In genomic region chr11:88717016-88717643, GRCm38 (mm10) we compare ENCODE assay signal across 8 mouse cellular contexts. TPM values are rescaled to one million over a fixed set of nuclear protein-coding genes. Genes with fewer than 3 reads are reported as not detected.
DNase-seq lines count a peak whose midpoint lies in the region; ATAC-seq and TF ChIP-seq lines count a peak whose summit lies in the region.

No protein-coding gene starts in this region.

- H3K79me2 ChIP-seq in MEL (ENCODE audit: control insufficient read depth, insufficient read depth, low read length, poor library complexity): peaks cover 14% of the 10 kb centered on the region

- no peaks in the 10 kb centered on the region for H3K27me3 ChIP-seq in heart, embryonic 12.5 days (replicated peaks)
- H3K27me3 ChIP-seq in MEL (ENCODE audit: control insufficient read depth in 1 of 2, insufficient read depth in 2 of 2, low read length in 2 of 2): no peaks in the 10 kb centered on the region
- no peaks in the 10 kb centered on the region for H3K27me3 ChIP-seq in hindbrain, embryonic 12.5 days
- no peaks in the 10 kb centered on the region for H3K27me3 ChIP-seq in midbrain, embryonic 11.5 days (ENCODE audit: control insufficient read depth, insufficient read depth, low read length)

- DNase-seq in heart, postnatal 4 days: no peak
- peak; percentile 63 for DNase-seq in MEL (ENCODE audit: low read depth, low spot score)
- no peak for DNase-seq in midbrain, embryonic 11.5 days (ENCODE audit: low spot score, missing footprints)
- DNase-seq in cerebellum, postnatal 4 days (ENCODE audit: low spot score in 2 of 2): no peak
- DNase-seq in right cerebral cortex, adult 2 months (ENCODE audit: low spot score in 2 of 2): no peak

- no peak for TF ChIP-seq EP300 in MEL (IDR thresholded peaks at IDR 0.05; ENCODE audit: low read depth in 1 of 2, low read length in 2 of 2)

- no peak for TF ChIP-seq POLR2A in MEL (IDR thresholded peaks at IDR 0.05; ENCODE audit: control insufficient read depth in 1 of 2, insufficient read depth in 1 of 2, low read depth in 1 of 2, low read length in 2 of 2, poor library complexity in 1 of 2)

- H3K27ac ChIP-seq in heart, embryonic 12.5 days (ENCODE audit: poor library complexity, severe bottlenecking): peak overlapping the region; percentile 98
- peak overlapping the region; percentile 50 for H3K27ac ChIP-seq in MEL (ENCODE audit: control insufficient read depth, low read depth, low read length)
- peak overlapping the region; percentile 93 for H3K27ac ChIP-seq in hindbrain, embryonic 12.5 days
- peak overlapping the region; percentile 92 for H3K27ac ChIP-seq in midbrain, embryonic 11.5 days (ENCODE audit: low read depth, low read length)

- peaks cover 51% of the 10 kb centered on the region for H3K4me1 ChIP-seq in heart, embryonic 12.5 days (replicated peaks)
- peaks cover 10 to 18% of the 10 kb centered on the region in 2 experiments for H3K4me1 ChIP-seq in MEL (ENCODE audit: control insufficient read depth in 1 of 2, insufficient read depth in 2 of 2, low read length in 2 of 2)
- peaks cover 54% of the 10 kb centered on the region for H3K4me1 ChIP-seq in hindbrain, embryonic 12.5 days
- peaks cover 50% of the 10 kb centered on the region for H3K4me1 ChIP-seq in midbrain, embryonic 11.5 days (ENCODE audit: control insufficient read depth, insufficient read depth, low read length)

- no peaks in the 10 kb centered on the region for H3K9me3 ChIP-seq in heart, embryonic 12.5 days (replicated peaks)
- no peaks in the 10 kb centered on the region for H3K9me3 ChIP-seq in MEL (replicated peaks; ENCODE audit: insufficient read depth, low read length)
- no peaks in the 10 kb centered on the region for H3K9me3 ChIP-seq in hindbrain, embryonic 12.5 days (replicated peaks)
- no peaks in the 10 kb centered on the region for H3K9me3 ChIP-seq in midbrain, embryonic 11.5 days (ENCODE audit: control insufficient read depth, low read length)

- peaks cover 14% of the 10 kb centered on the region for H3K36me3 ChIP-seq in heart, embryonic 12.5 days
- H3K36me3 ChIP-seq in MEL (ENCODE audit: control insufficient read depth in 1 of 2, insufficient read depth in 2 of 2, low read length in 2 of 2): peaks cover 2 to 22% of the 10 kb centered on the region in 2 experiments; a peak in 3 of 4 replicates
- H3K36me3 ChIP-seq in hindbrain, embryonic 12.5 days: peaks cover 5% of the 10 kb centered on the region
- peaks cover 2% of the 10 kb centered on the region; the same call in 1 of the 2 replicates for H3K36me3 ChIP-seq in midbrain, embryonic 11.5 days (ENCODE audit: control insufficient read depth, insufficient read depth, low read length)

- no peak for TF ChIP-seq CTCF in MEL (IDR thresholded peaks at IDR 0.05 in 2 of 3, conservative IDR thresholded peaks at IDR 0.05 in 1 of 3; ENCODE audit: control insufficient read depth in 1 of 3, insufficient read depth in 1 of 3, low read depth in 2 of 3, low read length in 3 of 3, poor library complexity in 1 of 3, severe bottlenecking in 1 of 3)

- WGBS in heart, embryonic 12.5 days: under 1% methylated on average over 19 of the region's 19 CpGs
- 0% methylated on average over 19 of the region's 19 CpGs for WGBS in hindbrain, embryonic 12.5 days
- WGBS in midbrain, embryonic 11.5 days: under 1% methylated on average over 19 of the region's 19 CpGs

- TF ChIP-seq RAD21 in MEL (IDR thresholded peaks at IDR 0.05; ENCODE audit: low read depth, low read length): no peak

- H3K4me2 ChIP-seq in heart, embryonic 12.5 days: peak overlapping the region; percentile 91
- H3K4me2 ChIP-seq in hindbrain, embryonic 12.5 days (replicated peaks): peak overlapping the region; percentile 76
- H3K4me2 ChIP-seq in midbrain, embryonic 11.5 days: peak overlapping the region; percentile 70

- H3K9ac ChIP-seq in heart, embryonic 12.5 days: peak overlapping the region; percentile 100
- peak overlapping the region; percentile 91 for H3K9ac ChIP-seq in MEL (ENCODE audit: control insufficient read depth, low read depth, low read length, poor library complexity, severe bottlenecking)
- H3K9ac ChIP-seq in hindbrain, embryonic 12.5 days: peak overlapping the region; percentile 99
- peak overlapping the region; percentile 100 for H3K9ac ChIP-seq in midbrain, embryonic 11.5 days (ENCODE audit: low read length)

- H3K4me3 ChIP-seq in heart, embryonic 12.5 days: peak overlapping the region; percentile 100
- peak overlapping the region; percentile 67 to 88 for H3K4me3 ChIP-seq in MEL (ENCODE audit: control insufficient read depth in 1 of 2, insufficient read depth in 1 of 2, low read depth in 2 of 2, low read length in 2 of 2)
- peak overlapping the region; percentile 94 for H3K4me3 ChIP-seq in hindbrain, embryonic 12.5 days
- H3K4me3 ChIP-seq in midbrain, embryonic 11.5 days (ENCODE audit: low read depth, low read length): peak overlapping the region; percentile 98

- ATAC-seq in heart, embryonic 12.5 days (ENCODE audit: insufficient number of reproducible peaks, low FRiP score): no peak
- ATAC-seq in hindbrain, embryonic 12.5 days (ENCODE audit: low FRiP score): no peak
- ATAC-seq in midbrain, embryonic 11.5 days (ENCODE audit: low FRiP score): no peak
- ATAC-seq in granulocyte monocyte progenitor cell, adult 5-6 weeks (replicated peaks; ENCODE audit: poor library complexity, severe bottlenecking): no peak

TF ChIP-seq in MEL, 35 proteins besides CTCF, POLR2A, EP300 and RAD21 (continues in another document):
- peak; percentile 35; the same call in 1 of the 2 replicates for TF ChIP-seq ZNF384 (IDR thresholded peaks at IDR 0.05; ENCODE audit: low read depth, low read length)
- no peak for TF ChIP-seq BHLHE40 (IDR thresholded peaks at IDR 0.05; ENCODE audit: borderline replicate concordance, low read depth, low read length)
- TF ChIP-seq MYC (IDR thresholded peaks at IDR 0.05; ENCODE audit: low read depth, low read length): peak; percentile 22; the same call in 1 of the 2 replicates
- no peak for TF ChIP-seq ZMIZ1 (IDR thresholded peaks at IDR 0.05; ENCODE audit: low read depth, low read length)
- TF ChIP-seq RCOR1 (IDR thresholded peaks at IDR 0.05; ENCODE audit: low read depth, low read length): no peak
- no peak for TF ChIP-seq ETS1 (IDR thresholded peaks at IDR 0.05; ENCODE audit: low read depth, low read length)
- no peak for TF ChIP-seq MYB (IDR thresholded peaks at IDR 0.05; ENCODE audit: low read depth, low read length)
- no peak for TF ChIP-seq MEF2A (IDR thresholded peaks at IDR 0.05; ENCODE audit: extremely low read depth, insufficient replicate concordance, low read depth, low read length, poor library complexity, severe bottlenecking)
- TF ChIP-seq ZC3H11A (IDR thresholded peaks at IDR 0.05; ENCODE audit: low read depth, low read length): no peak
- no peak for TF ChIP-seq USF1 (IDR thresholded peaks at IDR 0.05; ENCODE audit: low read depth, low read length)
- peak; percentile 53; the same call in 1 of the 2 replicates for TF ChIP-seq SIN3A (IDR thresholded peaks at IDR 0.05; ENCODE audit: low read length)
- TF ChIP-seq JUND (IDR thresholded peaks at IDR 0.05; ENCODE audit: low read depth, low read length): no peak
- no peak for TF ChIP-seq UBTF (IDR thresholded peaks at IDR 0.05; ENCODE audit: borderline replicate concordance, insufficient read depth, low read depth, low read length)
- no peak for TF ChIP-seq SMC3 (IDR thresholded peaks at IDR 0.05; ENCODE audit: low read depth, low read length)
- no peak for TF ChIP-seq ELF1 (IDR thresholded peaks at IDR 0.05; ENCODE audit: low read depth, low read length)
- no peak for TF ChIP-seq POLR2AphosphoS2 (IDR thresholded peaks at IDR 0.05; ENCODE audit: low read length)
- no peak for TF ChIP-seq TCF12 (IDR thresholded peaks at IDR 0.05; ENCODE audit: low read depth, low read length)
- TF ChIP-seq GABPA (IDR thresholded peaks at IDR 0.05; ENCODE audit: low read depth, low read length): no peak
- TF ChIP-seq E2F4 (IDR thresholded peaks at IDR 0.05; ENCODE audit: borderline replicate concordance, low read depth, low read length): no peak
- TF ChIP-seq MAX (IDR thresholded peaks at IDR 0.05; ENCODE audit: low read length): peak; percentile 65; the same call in 1 of the 2 replicates
- no peak for TF ChIP-seq TBP (IDR thresholded peaks at IDR 0.05; ENCODE audit: low read depth, low read length)
- TF ChIP-seq MAFK (IDR thresholded peaks at IDR 0.05; ENCODE audit: borderline replicate concordance, low read depth, low read length): no peak
- TF ChIP-seq CHD2 (IDR thresholded peaks at IDR 0.05; ENCODE audit: low read length): no peak; the same call in 1 of the 2 replicates
- no peak for TF ChIP-seq ZKSCAN1 (IDR thresholded peaks at IDR 0.05; ENCODE audit: low read depth, low read length)
- TF ChIP-seq KAT2A (conservative IDR thresholded peaks at IDR 0.05; ENCODE audit: low read depth, low read length): no peak
- TF ChIP-seq TAL1 (IDR thresholded peaks at IDR 0.05; ENCODE audit: low read length): no peak
- 0 out of 2 replicates have a peak, but pooled peaks have one; percentile 15 for TF ChIP-seq NELFE (IDR thresholded peaks at IDR 0.05; ENCODE audit: low read depth, low read length)
- TF ChIP-seq CHD1 (IDR thresholded peaks at IDR 0.05; ENCODE audit: low read depth, low read length): peak; percentile 36; the same call in 1 of the 2 replicates
- TF ChIP-seq NRF1 (IDR thresholded peaks at IDR 0.05; ENCODE audit: insufficient read depth, low read depth, low read length, poor library complexity, severe bottlenecking): no peak
- TF ChIP-seq GATA1 (IDR thresholded peaks at IDR 0.05; ENCODE audit: low read depth, low read length): no peak
- TF ChIP-seq MXI1 (IDR thresholded peaks at IDR 0.05; ENCODE audit: low read depth, low read length): peak; percentile 61
- TF ChIP-seq HCFC1 (IDR thresholded peaks at IDR 0.05; ENCODE audit: low read depth, low read length): no peak
- TF ChIP-seq USF2 (IDR thresholded peaks at IDR 0.05; ENCODE audit: borderline replicate concordance in 1 of 2, insufficient read depth in 1 of 2, low read depth in 1 of 2, low read length in 2 of 2): no peak

RNA-seq across cellular contexts. Expression of gene Msi2, which starts 1.2 kb away (rescaled TPM):
- polyA plus RNA-seq in heart, embryonic 12.5 days (2016; fragmentation: Nextera tagmentation; extraction: Ambion mirVana): 18.7 and 20.5 TPM in 2 replicates
- 100 to 1,000 TPM; 205 to 234 TPM for total RNA-seq in heart, postnatal 4 days (2021)
- 27.5 and 29.7 TPM in 2 replicates for total RNA-seq in MEL (2012; rRNA removed)
- 10 to 100 TPM in 1 of 2 experiments, not detected in 1; 16.2 TPM for polyA plus RNA-seq in MEL (2012; ENCODE audit: insufficient read depth in 1 of 2, insufficient read length in 2 of 2, low read depth in 1 of 2, low replicate concordance in 2 of 2, missing spikeins in 1 of 2)
- polyA plus RNA-seq in hindbrain, embryonic 12.5 days (2016; fragmentation: Nextera tagmentation; extraction: Ambion mirVana): 34.8 and 35.9 TPM in 2 replicates
- 25.7 and 27.0 TPM in 2 replicates for polyA plus RNA-seq in midbrain, embryonic 11.5 days (2014; fragmentation: Nextera tagmentation; extraction: Ambion mirVana)
- total RNA-seq in granulocyte monocyte progenitor cell, adult 5-6 weeks (2014; fragmentation: Nextera tagmentation): 35.2 and 39.6 TPM in 2 replicates
- 33.6 and 34.7 TPM in 2 replicates for total RNA-seq in granulocyte monocyte progenitor cell, adult 5-6 weeks (2017)
